Mouse (Mus musculus) embryonic facial prominence, embryonic 11.5 days (tissue): ENCODE measurements around the gene Ppp6r2. TPM values are rescaled to one million over a fixed set of nuclear protein-coding genes. Genes with fewer than 3 reads are reported as not detected.

Experiments used
- ATAC-seq: fragments of 200-750 bp; cut with Nextera tagmentation; replicated peaks from 2 replicates; pipeline ENCODE4 v1.8.0; 2017; ENCODE audit warnings: low read depth; ENCODE audit not compliant: insufficient number of reproducible peaks, low FRiP score, low TSS enrichment
- DNase-seq: peaks from one replicate; pipeline ENCODE4 v3.0.0-alpha.2; 2015; ENCODE audit warnings: low spot score
- H3K27ac ChIP-seq: fragments of 300-500 bp; sonication (generic); replicated peaks from 2 replicates; pipeline ENCODE4 v1.5.1; 2014; ENCODE audit warnings: mild to moderate bottlenecking, low read depth, low read length, control low read depth
- H3K27me3 ChIP-seq: fragments of 300-500 bp; sonication (generic); 2 replicates; pipeline ENCODE4 v1.6.1; 2014; ENCODE audit warnings: mild to moderate bottlenecking, low read length, moderate library complexity, mixed read lengths; ENCODE audit not compliant: control insufficient read depth, insufficient read depth
- H3K36me3 ChIP-seq: fragments of 300-500 bp; sonication (generic); replicated peaks from 2 replicates; pipeline ENCODE4 v1.6.1; 2014; ENCODE audit warnings: low read depth, mild to moderate bottlenecking, low read length, moderate library complexity, mixed read lengths; ENCODE audit not compliant: control insufficient read depth, insufficient read depth
- H3K4me1 ChIP-seq: fragments of 300-500 bp; sonication (generic); 2 replicates; pipeline ENCODE4 v1.6.1; 2014; ENCODE audit warnings: low read length, mixed read lengths; ENCODE audit not compliant: control insufficient read depth, insufficient read depth
- H3K4me2 ChIP-seq: fragments of 300-500 bp; sonication (generic); 2 replicates; pipeline ENCODE4 v1.6.1; 2014; ENCODE audit warnings: low read depth, mild to moderate bottlenecking, control low read depth, low read length, moderate library complexity
- H3K4me3 ChIP-seq: fragments of 300-500 bp; sonication (generic); 2 replicates; pipeline ENCODE4 v1.5.1; 2014; ENCODE audit warnings: low read depth, low read length, control low read depth
- H3K9ac ChIP-seq: fragments of 300-500 bp; sonication (generic); replicated peaks from 2 replicates; pipeline ENCODE4 v1.6.1; 2014; ENCODE audit warnings: mild to moderate bottlenecking, control low read depth, low read length
- H3K9me3 ChIP-seq: fragments of 300-500 bp; sonication (generic); replicated peaks from 2 replicates; pipeline ENCODE4 v1.6.1; 2016; ENCODE audit warnings: mild to moderate bottlenecking, low read length, inconsistent platforms, mixed read lengths; ENCODE audit not compliant: control insufficient read depth
- WGBS: fragments of 180-500 bp; shearing (Covaris S2); extraction: QIAGEN DNeasy Blood & Tissue Kit; methylation state at CpG from one replicate; pipeline ENCODE4 v1.1.7; 2014; 5-methylcytosine and 5-hydroxymethylcytosine counted together
- polyA plus RNA-seq: library from polyadenylated mRNA; unstranded; fragments of >200 nt; fragmentation: Nextera tagmentation; extraction: Ambion mirVana; gene quantifications from 2 replicates; pipeline ENCODE4 v1.2.1, GENCODE M21; 2014

Ppp6r2 gene
- polyA plus RNA-seq, 1 experiment from 2014 or later: 25.1 TPM

DNA sequence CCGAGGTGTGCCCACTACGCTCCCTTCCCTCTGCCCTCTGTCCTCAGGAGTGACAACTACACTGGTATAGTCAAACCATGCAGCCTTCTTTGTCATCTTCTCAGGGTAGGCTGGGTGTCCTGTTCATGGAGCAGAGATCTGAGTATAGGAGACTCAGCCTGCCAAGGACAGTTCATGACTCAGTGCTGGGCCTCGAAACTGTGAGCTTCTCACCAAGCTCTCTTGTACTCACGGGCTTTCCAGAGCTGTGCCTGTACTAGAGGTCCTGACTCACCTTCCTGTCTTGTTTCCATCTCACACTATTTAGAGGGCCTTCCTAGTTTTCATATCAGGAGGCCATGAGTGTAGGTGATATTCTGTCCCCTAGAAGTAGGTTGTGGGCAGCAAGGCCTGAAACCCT is 66.0 kb downstream of the Ppp6r2 start:
- no peaks in the 10 kb centered on the region for H3K4me1 ChIP-seq
- no peaks in the 10 kb centered on the region for H3K9me3 ChIP-seq
- no peak overlapping the region for H3K9ac ChIP-seq
- no peak overlapping the region for H3K27ac ChIP-seq
- 94% methylated on average over 4 of the region's 4 CpGs for WGBS
- no peaks in the 10 kb centered on the region for H3K27me3 ChIP-seq
- no peak overlapping the region for H3K4me2 ChIP-seq
- ATAC-seq (no peak), DNase-seq (no peak)
- H3K36me3 ChIP-seq: peaks cover 6% of the 10 kb centered on the region
- H3K4me3 ChIP-seq: no peak overlapping the region

DNA sequence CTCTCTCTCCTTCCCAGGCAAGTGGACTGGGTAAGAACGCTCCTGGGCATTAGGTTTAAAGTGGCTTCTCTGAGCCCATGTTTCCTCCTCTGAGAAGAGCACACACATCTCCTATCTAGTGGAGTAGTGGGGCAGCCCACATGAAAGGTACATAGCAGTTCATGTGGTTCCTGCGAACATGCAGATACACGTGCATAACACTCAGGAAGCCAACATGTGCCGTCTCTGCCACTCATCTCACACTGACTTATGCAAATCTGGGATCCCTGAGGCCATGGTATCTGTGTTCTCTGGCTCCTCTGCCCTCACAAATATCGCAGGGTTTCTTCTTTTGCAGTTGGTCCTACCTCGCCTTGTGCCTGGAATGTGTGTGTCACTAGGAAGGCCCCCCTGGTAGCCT is 71.2 kb downstream of the Ppp6r2 start:
- H3K4me2 ChIP-seq: no peak overlapping the region
- H3K36me3 ChIP-seq: peaks cover 10% of the 10 kb centered on the region
- H3K9ac ChIP-seq: no peak overlapping the region
- H3K4me3 ChIP-seq: no peak overlapping the region
- H3K9me3 ChIP-seq: no peaks in the 10 kb centered on the region
- H3K4me1 ChIP-seq: no peaks in the 10 kb centered on the region
- no peak for DNase-seq
- H3K27me3 ChIP-seq: no peaks in the 10 kb centered on the region
- 84% methylated on average over 6 of the region's 6 CpGs for WGBS
- no peak overlapping the region for H3K27ac ChIP-seq
- no peak for ATAC-seq

DNA sequence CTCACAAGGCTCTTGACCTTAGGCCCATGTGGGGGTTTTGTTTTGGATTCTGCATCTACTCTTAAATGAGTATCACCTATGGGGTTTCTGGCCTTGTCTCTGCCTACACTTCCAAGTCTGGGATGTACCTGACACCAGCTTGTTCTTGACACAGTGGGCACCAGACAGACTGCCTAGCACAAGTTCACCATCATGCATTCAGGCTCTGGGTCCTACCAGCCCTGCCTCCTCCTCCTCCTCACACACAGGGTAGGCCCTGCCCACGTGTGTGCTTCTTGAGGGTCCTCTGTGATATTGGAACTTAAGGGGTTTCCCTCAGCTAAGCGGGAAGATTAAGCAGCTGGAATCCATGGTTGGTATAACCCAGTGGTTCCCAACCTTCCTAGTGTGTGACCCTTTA is 72.7 kb downstream of the Ppp6r2 start:
- H3K4me3 ChIP-seq: no peak overlapping the region
- H3K4me2 ChIP-seq: no peak overlapping the region
- no peak overlapping the region for H3K9ac ChIP-seq
- H3K27ac ChIP-seq: no peak overlapping the region
- peaks cover 10% of the 10 kb centered on the region for H3K36me3 ChIP-seq
- no peaks in the 10 kb centered on the region for H3K27me3 ChIP-seq
- DNase-seq (no peak), ATAC-seq (no peak)
- no peaks in the 10 kb centered on the region for H3K9me3 ChIP-seq
- 86% methylated on average over 2 of the region's 2 CpGs for WGBS
- H3K4me1 ChIP-seq: no peaks in the 10 kb centered on the region

DNA sequence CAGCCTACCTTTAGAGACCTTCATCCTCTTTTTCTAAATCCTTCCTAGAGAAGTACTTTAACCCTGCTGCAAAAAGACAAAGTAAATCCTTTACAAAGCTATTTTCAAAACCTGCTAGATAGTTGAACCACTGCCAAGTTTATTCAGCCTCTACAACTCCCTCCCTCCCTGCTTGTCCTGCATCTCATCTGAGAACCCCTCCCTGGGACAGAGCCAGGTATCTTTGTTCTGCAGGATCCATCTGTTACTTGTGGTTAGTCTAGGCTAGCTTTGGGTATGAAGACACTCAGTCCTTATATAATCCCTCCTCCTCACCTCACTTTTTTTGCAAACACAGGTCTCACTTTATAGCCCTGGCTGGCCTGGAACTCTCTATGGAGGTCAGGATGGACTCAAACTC is 73.7 kb downstream of the Ppp6r2 start:
- ATAC-seq (no peak), DNase-seq (no peak)
- no peak overlapping the region for H3K9ac ChIP-seq
- H3K27ac ChIP-seq: no peak overlapping the region
- H3K4me1 ChIP-seq: no peaks in the 10 kb centered on the region
- H3K4me2 ChIP-seq: no peak overlapping the region
- no peaks in the 10 kb centered on the region for H3K9me3 ChIP-seq
- peaks cover 8% of the 10 kb centered on the region for H3K36me3 ChIP-seq
- H3K4me3 ChIP-seq: no peak overlapping the region
- H3K27me3 ChIP-seq: no peaks in the 10 kb centered on the region

DNA sequence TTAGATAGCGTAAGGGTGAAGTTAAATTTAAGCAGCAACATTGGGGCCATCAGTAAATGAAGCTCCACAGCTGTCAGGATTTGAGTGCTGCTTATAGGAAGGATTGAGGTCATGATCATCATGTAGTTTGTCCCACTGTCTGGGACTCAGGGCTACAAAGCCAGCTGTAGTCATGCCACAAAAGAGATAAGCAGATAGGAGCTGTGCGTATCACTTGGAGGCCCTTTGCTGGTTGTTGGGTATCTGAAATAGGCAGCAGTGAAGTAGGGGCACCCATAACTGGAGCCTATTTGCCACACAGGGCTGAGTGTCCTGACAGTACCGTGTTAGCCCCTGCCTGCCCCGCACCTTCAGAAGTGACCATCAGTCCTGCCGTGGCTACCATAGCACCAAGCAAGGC is 74.1 kb downstream of the Ppp6r2 start:
- no peak overlapping the region for H3K4me2 ChIP-seq
- DNase-seq: no peak

DNA sequence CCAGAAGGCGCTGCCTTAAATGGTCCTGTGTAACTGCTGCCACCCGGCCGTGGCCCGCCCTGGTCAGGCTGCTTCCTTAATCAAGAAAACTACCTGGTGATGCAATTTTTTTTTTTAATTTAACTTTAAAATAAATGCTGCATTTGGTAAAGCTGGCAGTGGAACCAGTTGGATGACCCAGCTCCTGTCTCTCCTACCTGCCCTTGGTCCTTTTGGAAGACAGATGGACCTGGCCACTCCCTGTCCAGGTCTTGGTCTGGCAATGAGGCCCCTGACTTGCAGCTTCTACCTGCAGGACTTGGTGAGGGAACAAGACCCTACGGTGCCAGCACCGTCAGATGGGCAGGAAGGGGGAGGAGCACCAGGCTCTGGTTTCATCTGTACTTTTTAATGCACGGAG is 74.8 kb downstream of the Ppp6r2 start:
- H3K9ac ChIP-seq: no peak overlapping the region
- no peaks in the 10 kb centered on the region for H3K9me3 ChIP-seq
- DNase-seq (no peak), ATAC-seq (no peak)
- H3K27me3 ChIP-seq: no peaks in the 10 kb centered on the region
- no peak overlapping the region for H3K4me3 ChIP-seq
- no peak overlapping the region for H3K27ac ChIP-seq
- WGBS: 80% methylated on average over 7 of the region's 7 CpGs
- no peaks in the 10 kb centered on the region for H3K4me1 ChIP-seq
- peaks cover 4% of the 10 kb centered on the region for H3K36me3 ChIP-seq
- no peak overlapping the region for H3K4me2 ChIP-seq

More for the DNA sequence above, 74.1 kb downstream of the Ppp6r2 start:
- no peak for ATAC-seq
- Histone ChIP-seq H3K27me3 (no peaks in the 10 kb centered on the region), H3K36me3 (peaks cover 4% of the 10 kb centered on the region), H3K9ac (no peak overlapping the region), H3K9me3 (no peaks in the 10 kb centered on the region), H3K4me1 (no peaks in the 10 kb centered on the region), H3K4me3 (no peak overlapping the region), H3K27ac (no peak overlapping the region)
- WGBS: 90% methylated on average over 5 of the region's 5 CpGs

DNA sequence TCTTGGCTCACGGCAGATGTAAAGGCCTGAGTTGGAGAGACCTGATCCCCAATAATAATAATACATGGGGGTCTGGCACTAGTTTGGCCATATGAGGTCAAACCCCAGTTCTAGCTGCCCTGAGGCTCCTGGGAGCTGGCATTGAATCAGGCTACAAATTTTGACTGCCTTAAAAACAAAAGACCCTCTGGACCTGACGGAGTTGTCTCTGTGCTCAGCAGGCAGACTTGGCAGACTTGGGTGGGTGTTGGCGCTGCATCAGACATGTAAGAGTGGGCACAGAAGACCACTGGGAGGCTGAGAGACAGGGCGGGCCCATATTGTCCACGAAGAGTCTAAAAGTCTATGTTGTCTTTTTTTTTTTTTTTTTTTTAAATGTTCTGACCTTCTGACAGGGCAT is 75.2 kb downstream of the Ppp6r2 start:
- Histone ChIP-seq H3K27ac (no peak overlapping the region), H3K9ac (no peak overlapping the region), H3K4me1 (no peaks in the 10 kb centered on the region), H3K4me3 (no peak overlapping the region), H3K4me2 (no peak overlapping the region), H3K36me3 (peaks cover 4% of the 10 kb centered on the region), H3K9me3 (no peaks in the 10 kb centered on the region), H3K27me3 (no peaks in the 10 kb centered on the region)
- ATAC-seq: no peak
- WGBS: 89% methylated on average over 5 of the region's 5 CpGs
- DNase-seq: no peak

DNA sequence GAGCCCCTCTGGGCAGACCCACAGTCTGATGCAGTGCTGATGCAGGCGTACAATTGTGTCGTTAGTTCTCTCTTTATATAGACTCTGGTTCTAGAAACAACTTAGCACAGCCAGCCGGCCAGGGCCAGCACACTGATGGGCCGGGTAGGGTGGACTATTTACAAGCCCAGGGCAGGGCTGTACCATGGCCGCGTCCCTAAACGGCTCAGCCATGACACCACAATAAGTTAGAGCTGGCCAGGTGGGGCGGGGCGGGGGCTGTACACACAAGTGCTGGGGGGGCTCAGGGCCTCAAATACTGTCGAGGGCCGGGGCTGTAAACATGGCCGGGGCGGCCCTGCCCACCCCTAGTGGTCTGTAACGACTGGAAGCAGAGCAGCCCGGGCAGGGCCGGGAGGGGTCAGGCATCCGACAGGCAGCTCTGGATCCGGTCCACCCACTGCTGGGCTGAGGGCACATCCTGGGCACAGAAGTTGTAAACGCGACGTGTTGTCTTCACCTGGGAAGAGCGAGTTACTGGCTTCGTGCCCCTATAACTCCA is 76.9 kb downstream of the Ppp6r2 start:
- Histone ChIP-seq H3K27ac (no peak overlapping the region), H3K4me3 (no peak overlapping the region), H3K36me3 (peaks cover 9% of the 10 kb centered on the region), H3K4me2 (no peak overlapping the region), H3K27me3 (no peaks in the 10 kb centered on the region), H3K9ac (no peak overlapping the region), H3K9me3 (no peaks in the 10 kb centered on the region), H3K4me1 (no peaks in the 10 kb centered on the region)
- DNase-seq: no peak
- ATAC-seq: peak; percentile 33; the same call in 1 of the 2 replicates
- 90% methylated on average over 23 of the region's 23 CpGs for WGBS
